Mouse (Mus musculus) thymus, postnatal 0 days (tissue): ENCODE results near the gene Olfr1052. TPM values are rescaled to one million over a fixed set of nuclear protein-coding genes. Genes with fewer than 3 reads are reported as not detected.
"Not testable (repeated sequence)": the region's sequence is repeated elsewhere in the genome, so short reads cannot be mapped to it uniquely, and the experiment has no call there.

Source experiments
- DNase-seq: peaks from one replicate; pipeline ENCODE4 v3.0.0-alpha.2; 2015; ENCODE audit warnings: low spot score
- polyA plus RNA-seq: library from polyadenylated mRNA; unstranded; fragments of >200 nt; fragmentation: Nextera tagmentation; extraction: Ambion mirVana; gene quantifications from 2 replicates; pipeline ENCODE4 v1.2.1, GENCODE M21; 2015

Gene Olfr1052
- polyA plus RNA-seq: not detected in 2 replicates

DNA sequence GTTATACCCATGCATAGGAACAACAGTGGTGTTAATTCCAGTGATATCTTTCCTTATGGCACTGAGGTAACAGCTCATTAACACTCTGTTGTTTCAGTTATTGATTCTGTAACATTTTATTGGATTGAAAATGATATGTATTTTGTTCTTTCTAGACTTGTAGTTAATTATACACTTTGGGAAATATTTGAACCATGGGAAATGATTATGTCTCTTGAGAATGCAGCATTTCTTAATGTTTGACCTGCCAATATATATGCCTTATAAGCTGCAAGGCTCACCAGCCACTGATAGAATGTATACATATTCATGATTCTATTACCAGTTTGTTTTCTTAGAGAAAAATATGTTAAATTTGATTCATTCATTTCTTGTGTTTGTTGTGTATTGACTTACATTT, at the start of gene Olfr1052:
Gene Olfr1052, plus strand, starts transcription at position 301 of the 400 bp plus-strand sequence.
- DNase-seq: no peak

- not testable (repeated sequence) for DNase-seq
These were observed 34.0 kb upstream of the Olfr1052 start, which contains the start of gene Olfr1049 for GRCm38 (mm10) chr2:86258228-86258627. TSS of gene Olfr1049 (minus strand) at chr2:86258328.

DNA sequence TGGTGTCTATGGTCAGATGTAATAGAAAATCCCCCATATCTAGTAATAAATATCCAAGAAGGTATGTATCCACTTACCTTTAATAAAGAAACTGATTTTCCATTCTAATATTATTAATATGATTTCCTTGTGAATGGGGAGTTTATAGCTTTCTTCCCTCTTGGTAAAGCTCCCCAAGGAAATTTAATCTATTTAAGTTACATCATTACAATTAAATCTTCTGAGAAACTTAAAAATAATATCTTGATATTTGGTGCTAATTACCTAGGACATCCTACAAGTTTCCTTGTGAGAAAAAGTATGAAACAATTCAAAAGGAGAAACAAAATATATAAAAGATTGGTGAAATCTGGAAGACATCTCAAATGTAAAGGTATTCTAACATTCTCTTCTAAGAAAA, 13.3 kb upstream of the Olfr1052 start, which contains the start of gene Olfr1051:
Gene Olfr1051, minus strand, starts transcription at position 101 of the 400 bp plus-strand sequence.
- DNase-seq: not testable (repeated sequence)

- no peak for DNase-seq
These were observed 22.9 kb downstream of the Olfr1052 start, which contains the start of gene Olfr1053 for GRCm38 (mm10) chr2:86315184-86315583. TSS of gene Olfr1053 (minus strand) at chr2:86315284.

DNA sequence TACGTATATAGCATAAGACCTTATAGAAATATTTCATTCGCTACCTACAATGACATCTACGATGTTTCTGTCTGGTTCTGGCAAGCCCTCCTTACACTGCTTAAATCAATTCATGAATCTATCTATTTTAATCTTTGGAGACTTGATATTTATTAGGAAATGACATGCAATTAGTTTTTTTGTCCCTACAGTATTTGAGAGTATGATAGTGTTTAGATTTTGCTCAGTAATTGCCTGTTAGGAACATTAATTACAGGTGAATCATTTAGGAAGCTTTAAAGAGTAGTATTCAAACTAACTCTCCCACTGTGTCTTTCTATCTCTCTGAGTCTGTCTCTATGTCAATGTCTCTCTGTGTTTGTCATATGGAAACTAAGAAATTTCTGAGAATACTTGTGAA, 43.1 kb downstream of the Olfr1052 start, which contains the start of gene Olfr1054:
Gene Olfr1054, minus strand, starts transcription at position 101 of the 400 bp plus-strand sequence.
- no peak for DNase-seq

Other genes with a start within 250 kb of the Olfr1052 start
- 0.03 and 0.05 TPM in 2 replicates for gene Olfr1034, start 246.6 kb upstream of the Olfr1052 start, polyA plus RNA-seq
- gene Olfr1036, start 218.5 kb upstream of the Olfr1052 start, polyA plus RNA-seq: not detected in 2 replicates
- gene Olfr1037, start 205.1 kb upstream of the Olfr1052 start, polyA plus RNA-seq: not detected in 2 replicates
- not detected in 2 replicates for gene Olfr1039, start 156.5 kb upstream of the Olfr1052 start, polyA plus RNA-seq
- gene Olfr1040, start 145.7 kb upstream of the Olfr1052 start, polyA plus RNA-seq: not detected in 2 replicates
- not detected in 2 replicates for gene Olfr1042, start 130.6 kb upstream of the Olfr1052 start, polyA plus RNA-seq
- gene Olfr1043, start 124.9 kb upstream of the Olfr1052 start, polyA plus RNA-seq: not detected in 2 replicates
- gene Olfr1044, start 114.6 kb upstream of the Olfr1052 start, polyA plus RNA-seq: not detected in 2 replicates
- gene Olfr52, start 106.8 kb upstream of the Olfr1052 start, polyA plus RNA-seq: not detected in 2 replicates
- not detected in 2 replicates for gene Olfr1045, start 89.4 kb upstream of the Olfr1052 start, polyA plus RNA-seq
- gene Olfr1046, start 73.1 kb upstream of the Olfr1052 start, polyA plus RNA-seq: not detected in 2 replicates
- not detected in 2 replicates for gene Olfr1047, start 61.1 kb upstream of the Olfr1052 start, polyA plus RNA-seq
- not detected in 2 replicates for gene Olfr1048, start 52.2 kb upstream of the Olfr1052 start, polyA plus RNA-seq
- gene Olfr1049, start 34.1 kb upstream of the Olfr1052 start, polyA plus RNA-seq: not detected in 2 replicates
- not detected in 2 replicates for gene Olfr1051, start 13.4 kb upstream of the Olfr1052 start, polyA plus RNA-seq
- not detected in 2 replicates for gene Olfr1053, start 22.8 kb downstream of the Olfr1052 start, polyA plus RNA-seq
- gene Olfr1054, start 43.0 kb downstream of the Olfr1052 start, polyA plus RNA-seq: not detected in 2 replicates
- gene Olfr1055, start 57.8 kb downstream of the Olfr1052 start, polyA plus RNA-seq: not detected in 2 replicates
- gene Olfr1056, start 70.0 kb downstream of the Olfr1052 start, polyA plus RNA-seq: not detected in 2 replicates
- not detected in 2 replicates for gene Olfr1057, start 85.9 kb downstream of the Olfr1052 start, polyA plus RNA-seq
- gene Olfr1058, start 96.1 kb downstream of the Olfr1052 start, polyA plus RNA-seq: 0.08 TPM in 1 of 2 replicates, not detected in the other
- not detected in 2 replicates for gene Olfr1061, start 121.6 kb downstream of the Olfr1052 start, polyA plus RNA-seq
- 0.06 and 0.07 TPM in 2 replicates for gene Olfr1062, start 134.3 kb downstream of the Olfr1052 start, polyA plus RNA-seq
- gene Olfr1065, start 158.1 kb downstream of the Olfr1052 start, polyA plus RNA-seq: not detected in 2 replicates
- gene Olfr1066, start 163.8 kb downstream of the Olfr1052 start, polyA plus RNA-seq: not detected in 2 replicates
- gene Olfr228, start 194.9 kb downstream of the Olfr1052 start, polyA plus RNA-seq: not detected in 2 replicates
- gene Olfr1076, start 216.0 kb downstream of the Olfr1052 start, polyA plus RNA-seq: not detected in 2 replicates